Mouse (Mus musculus) bone marrow macrophage, adult 2 months (primary cell): Measurements from ENCODE around the gene Kcnmb4.

Experiments
- CTCF ChIP-seq: IDR thresholded peaks from 2 replicates; pipeline ENCODE4 v1.5.1; 2012; ENCODE audit warnings: low read depth, mild to moderate bottlenecking, low read length, moderate library complexity
- POLR2A ChIP-seq: IDR thresholded peaks from 2 replicates; pipeline ENCODE4 v1.6.1; 2012; ENCODE audit warnings: mild to moderate bottlenecking, low read depth, low read length, borderline replicate concordance

DNA sequence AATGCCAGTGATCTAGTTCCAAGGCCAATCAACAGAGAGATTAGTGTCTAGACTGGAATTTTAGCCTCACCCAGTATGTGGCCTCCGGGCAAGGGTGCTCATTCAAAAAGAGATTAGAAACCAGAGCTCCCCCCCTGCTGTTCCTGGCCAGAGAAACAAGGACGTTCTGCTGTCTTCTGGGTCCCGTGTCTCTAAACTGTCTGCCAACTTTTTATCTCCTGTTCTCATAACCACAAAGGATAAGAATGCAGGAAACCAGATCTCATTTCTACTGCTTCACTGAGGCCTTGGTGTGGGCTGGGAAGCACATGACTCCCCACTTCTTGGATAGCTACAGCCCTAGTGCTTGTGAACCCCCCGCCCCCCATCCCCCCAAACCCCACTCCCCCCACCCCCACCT is 79.1 kb downstream of the Kcnmb4 start:
- TF ChIP-seq POLR2A (no peak), CTCF (no peak)
